Mouse (Mus musculus) heart, adult 2 months (tissue): ENCODE measurements around the gene Idh3g.

Experiments used
- CTCF ChIP-seq: fragments of 200-600 bp; IDR thresholded peaks from 2 replicates; pipeline ENCODE4 v1.8.1; 2022; ENCODE audit warnings: antibody characterized with exemption, mild to moderate bottlenecking, moderate library complexity
- EP300 ChIP-seq: fragments of 200-500 bp; IDR thresholded peaks from 2 replicates; pipeline ENCODE4 v1.6.1; 2011; ENCODE audit warnings: low read depth, low read length, control low read depth; ENCODE audit not compliant: insufficient read depth
- POLR2A ChIP-seq: fragments of 200-500 bp; IDR thresholded peaks from 2 replicates; pipeline ENCODE4 v1.6.1; 2011; ENCODE audit warnings: mild to moderate bottlenecking, low read depth, low read length, control low read depth; ENCODE audit not compliant: insufficient read depth

GRCm38 (mm10) chrX:73744774-73745481 lies 41.8 kb downstream of the Idh3g start:
- TF ChIP-seq CTCF (no peak), POLR2A (no peak), EP300 (no peak)
